In the genomic region with DNA sequence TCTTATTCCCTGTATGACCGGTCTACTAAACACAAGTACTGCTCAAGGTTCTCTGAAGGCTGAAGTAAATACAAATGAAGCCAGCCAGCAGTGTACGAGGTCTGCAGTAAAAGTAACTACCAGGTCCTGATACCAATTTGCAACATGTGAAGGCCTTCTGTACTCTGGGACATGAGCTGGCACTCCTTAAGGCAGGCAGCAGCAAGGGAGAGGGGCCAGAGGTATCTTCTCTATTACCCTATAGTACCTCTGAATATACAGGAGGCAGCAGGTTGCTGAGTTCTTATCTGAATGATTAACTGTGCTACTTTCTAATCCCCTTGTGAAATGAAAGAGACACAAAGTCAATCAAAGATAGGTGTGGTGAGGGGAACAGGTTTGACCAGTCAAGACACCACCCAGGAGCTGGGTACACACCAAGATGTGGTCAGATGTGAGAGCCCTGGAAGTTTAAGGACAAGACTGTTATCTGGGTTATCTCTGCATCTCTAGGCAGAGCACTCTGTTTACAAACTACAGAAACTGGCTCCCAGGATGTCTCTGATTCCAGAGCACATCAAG, we compare ENCODE assay signal across 14 mouse cellular contexts.
"Had no signal": no experiment of that assay in that cellular context is flagged by ENCODE, and none has a peak within 500 bp of the region (broad histone marks: within the 10 kb centered on the region; RNA-seq: fewer than 3 reads in every experiment).

No protein-coding gene starts in this region.

- H3K27me3 ChIP-seq: midbrain, embryonic 13.5 days; neural tube, embryonic 15.5 days had no signal

- H3K4me1 ChIP-seq: midbrain, embryonic 13.5 days; neural tube, embryonic 15.5 days had no signal

- ATAC-seq: inflammation-experienced regulatory T-cells, adult 6 months; midbrain, embryonic 13.5 days had no signal

- H3K9ac ChIP-seq: lung, embryonic 14.5 days; midbrain, embryonic 13.5 days; neural tube, embryonic 15.5 days had no signal

- DNase-seq: kidney, adult 9 months; kidney, postnatal 4 days; lung, embryonic 14.5 days; lung, postnatal 10 days; right cerebral cortex, adult 18-20 months; right cerebral cortex, postnatal 25 days; thymus, adult 2 months; thymus, postnatal 36 days had no signal

- H3K4me3 ChIP-seq: left cerebral cortex, adult 2 months; midbrain, embryonic 13.5 days; myocyte; neural tube, embryonic 15.5 days had no signal

- H3K4me2 ChIP-seq: lung, embryonic 14.5 days; midbrain, embryonic 13.5 days; neural tube, embryonic 15.5 days had no signal

- H3K27ac ChIP-seq: kidney, postnatal 0 days; left cerebral cortex, adult 2 months; midbrain, embryonic 13.5 days; neural tube, embryonic 15.5 days had no signal

- H3K9me3 ChIP-seq: midbrain, embryonic 13.5 days; neural tube, embryonic 15.5 days had no signal
